Mouse (Mus musculus) urinary bladder, adult 18-20 months (tissue): Measurements from ENCODE around the gene Fam129c.

Source experiments
- DNase-seq, 2 experiments: peaks; one replicate each; pipeline ENCODE4 v3.0.0; 2022; ENCODE audit warnings: low spot score in 2 of 2, mixed read lengths in 2 of 2

Fam129c gene

GRCm38 (mm10) chr8:71597451-71597850, at the start of gene Fam129c:
TSS of gene Fam129c (plus strand) at chr8:71597648.
- DNase-seq = no peak

- no peak for DNase-seq
These were observed 46.7 kb upstream of the Fam129c start for GRCm38 (mm10) chr8:71550754-71551153.

GRCm38 (mm10) chr8:71552770-71553169, 44.7 kb upstream of the Fam129c start:
- DNase-seq = no peak

- no peak for DNase-seq
These were observed 43.4 kb upstream of the Fam129c start for GRCm38 (mm10) chr8:71554001-71554400.

- no peak for DNase-seq
These were observed 42.8 kb upstream of the Fam129c start for GRCm38 (mm10) chr8:71554644-71555043.

- peak in 1 of 2 experiments; percentile 32 for DNase-seq
These were observed 39.1 kb upstream of the Fam129c start, which contains the start of gene Tmem221 for GRCm38 (mm10) chr8:71558071-71558957. TSS of gene Tmem221 (minus strand) at chr8:71558871.

GRCm38 (mm10) chr8:71558958-71559690, 38.3 kb upstream of the Fam129c start:
- peak; percentile 63 to 66 for DNase-seq

GRCm38 (mm10) chr8:71560071-71560470, 37.4 kb upstream of the Fam129c start:
- no peak for DNase-seq

- no peak for DNase-seq
These were observed 36.7 kb upstream of the Fam129c start for GRCm38 (mm10) chr8:71560765-71561164.

GRCm38 (mm10) chr8:71561401-71561800, 36.0 kb upstream of the Fam129c start:
- DNase-seq = peak in 1 of 2 experiments; percentile 44

GRCm38 (mm10) chr8:71562751-71563150, 34.7 kb upstream of the Fam129c start:
- peak; percentile 62 to 86 for DNase-seq

- no peak for DNase-seq
These were observed 33.5 kb upstream of the Fam129c start for GRCm38 (mm10) chr8:71563992-71564391.

- no peak for DNase-seq
These were observed 30.9 kb upstream of the Fam129c start, which contains the start of gene Nxnl1 for GRCm38 (mm10) chr8:71566501-71566900. TSS of gene Nxnl1 (minus strand) at chr8:71566601.

GRCm38 (mm10) chr8:71567587-71567986, 29.9 kb upstream of the Fam129c start:
- no peak for DNase-seq

GRCm38 (mm10) chr8:71568387-71568937, 29.0 kb upstream of the Fam129c start, which contains the start of gene Slc27a1:
TSS of gene Slc27a1 (plus strand) at chr8:71568882.
- DNase-seq = no peak

GRCm38 (mm10) chr8:71568941-71569340, 28.5 kb upstream of the Fam129c start:
- no peak for DNase-seq

GRCm38 (mm10) chr8:71569366-71570290, 27.8 kb upstream of the Fam129c start:
- DNase-seq = peak; percentile 89 to 92

- peak; percentile 94 to 95 for DNase-seq
These were observed 27.0 kb upstream of the Fam129c start for GRCm38 (mm10) chr8:71570291-71570954.

GRCm38 (mm10) chr8:71572077-71572476, 25.4 kb upstream of the Fam129c start:
- DNase-seq = no peak

- peak in 1 of 2 experiments; percentile 54 for DNase-seq
These were observed 24.4 kb upstream of the Fam129c start for GRCm38 (mm10) chr8:71572847-71573633.
